Comparison of ENCODE assay signal across 11 mouse cellular contexts in the genomic region with DNA sequence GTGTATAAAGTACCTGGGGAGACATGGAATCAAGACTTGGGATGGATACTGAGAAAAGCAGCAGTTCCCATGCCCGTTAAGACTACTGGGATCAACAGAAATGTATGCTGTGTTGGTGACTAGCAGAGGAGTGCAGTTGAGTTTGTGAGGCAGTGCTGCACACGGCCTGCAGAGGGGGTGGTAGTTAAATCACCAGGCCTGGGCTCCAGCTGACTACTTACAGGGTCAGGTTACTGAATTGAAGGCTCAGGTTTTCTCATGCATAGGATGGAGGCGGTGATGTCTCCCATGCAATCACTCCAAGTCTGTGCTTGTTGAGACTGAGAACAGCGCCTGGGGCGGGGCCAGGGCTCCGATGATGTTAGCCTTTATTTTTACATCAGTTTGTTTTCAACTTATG. TPM values are rescaled to one million over a fixed set of nuclear protein-coding genes. Genes with fewer than 3 reads are reported as not detected.
DNase-seq lines count a peak whose midpoint lies in the region; ATAC-seq and TF ChIP-seq lines count a peak whose summit lies in the region.
"Had no signal": no experiment of that assay in that cellular context is flagged by ENCODE, and none has a peak within 500 bp of the region (broad histone marks: within the 10 kb centered on the region; RNA-seq: fewer than 3 reads in every experiment).

No protein-coding gene starts in this region.

- no peaks in the 10 kb centered on the region for H3K36me3 ChIP-seq in E14TG2a.4 (ENCODE audit: insufficient read depth, low read length)
- H3K36me3 ChIP-seq: intestine, embryonic 15.5 days; liver, embryonic 13.5 days had no signal

- no peak overlapping the region for H3K4me3 ChIP-seq in left cerebral cortex, adult 2 months
- H3K4me3 ChIP-seq in E14TG2a.4 (replicated peaks; ENCODE audit: low read length), result no peak overlapping the region
- H3K4me3 ChIP-seq: intestine, embryonic 15.5 days; liver, embryonic 13.5 days had no signal

- H3K9me3 ChIP-seq in E14TG2a.4 (ENCODE audit: low read length), result no peaks in the 10 kb centered on the region
- H3K9me3 ChIP-seq: intestine, embryonic 15.5 days; liver, embryonic 13.5 days had no signal

- DNase-seq in left cerebral cortex, adult 2 months (ENCODE audit: extremely low spot score in 1 of 2, low spot score in 2 of 2), result no peak
- DNase-seq in left cerebral cortex, adult 11 months (ENCODE audit: low spot score), result no peak
- DNase-seq in ZHBTc4 (ENCODE audit: low read depth, low spot score), result peak; percentile 69
- peak; percentile 65 for DNase-seq in forelimb bud, embryonic 11.5 days (ENCODE audit: low read depth, low spot score)
- DNase-seq in urinary bladder, adult 2 months (ENCODE audit: low spot score), result no peak
- DNase-seq: cerebellum, adult 11-12 months; liver, embryonic 13.5 days had no signal

- H3K4me1 ChIP-seq in E14TG2a.4 (replicated peaks; ENCODE audit: low read depth, low read length), result peaks cover 7% of the 10 kb centered on the region
- H3K4me1 ChIP-seq: intestine, embryonic 15.5 days; liver, embryonic 13.5 days had no signal

- H3K27me3 ChIP-seq in E14TG2a.4 (ENCODE audit: insufficient read depth, low read length), result peaks cover 5% of the 10 kb centered on the region; the same call in 1 of the 2 replicates
- H3K27me3 ChIP-seq: intestine, embryonic 15.5 days had no signal

- ATAC-seq in monocyte, adult 5-6 weeks (replicated peaks; ENCODE audit: insufficient number of reproducible peaks, low FRiP score, low TSS enrichment, poor library complexity, severe bottlenecking), result no peak
- ATAC-seq: forebrain, embryonic 14.5 days; intestine, embryonic 15.5 days had no signal

- intact Hi-C loops in left cerebral cortex, adult 2 months (cut with DNase I), result no loop called here

- H3K27ac ChIP-seq in left cerebral cortex, adult 2 months, result no peak overlapping the region
- H3K27ac ChIP-seq: intestine, embryonic 15.5 days; liver, embryonic 13.5 days had no signal

- TF ChIP-seq CTCF in left cerebral cortex, adult 2 months (IDR thresholded peaks at IDR 0.05), result peak; percentile 39
- TF ChIP-seq CTCF in E14TG2a.4 (conservative IDR thresholded peaks at IDR 0.05; ENCODE audit: low read length), result peak; percentile 38

RNA-seq across cellular contexts. Expression of gene Cxcl14, which starts 31.4 kb away (rescaled TPM):
- total RNA-seq in left cerebral cortex, adult 2 months (2021), result 100 to 1,000 TPM; 135 to 143 TPM
- polyA plus RNA-seq in urinary bladder, adult 2 months (2012; rRNA removed), result 329 and 402 TPM in 2 replicates
- total RNA-seq in monocyte, adult 5-6 weeks (2017), result not detected in 3 replicates

Comparison
In these comparisons a context has a peak if more than half of its experiments do, and no peak if none do; other contexts are left out.
1. DNase-seq: peak in ZHBTc4 (single experiment) and forelimb bud, embryonic 11.5 days (single experiment); none in left cerebral cortex, adult 2 months (0 of 2), left cerebral cortex, adult 11 months (single experiment) and urinary bladder, adult 2 months (single experiment).
2. RNA of gene Cxcl14, which starts 31.4 kb away (total RNA-seq): 135 to 143 TPM in left cerebral cortex, adult 2 months; not detected in monocyte, adult 5-6 weeks; every median in the first group is over 100 times any median in the second.